Mouse (Mus musculus): ENCODE data around the gene Nuak2.
A peak's percentile ranks its signal among the peaks of the same experiment; 100 is the strongest.

Gene Nuak2

GRCm38 (mm10) chr1:132353389-132353788, 37.5 kb downstream of the Nuak2 start:
- DNase-seq (ENCODE audit: low read depth): no peak

GRCm38 (mm10) chr1:132354234-132354633, 38.3 kb downstream of the Nuak2 start:
- no peak for DNase-seq (ENCODE audit: low read depth)

- DNase-seq (ENCODE audit: low read depth): no peak
These were observed 39.3 kb downstream of the Nuak2 start for GRCm38 (mm10) chr1:132355162-132355601.

DNA sequence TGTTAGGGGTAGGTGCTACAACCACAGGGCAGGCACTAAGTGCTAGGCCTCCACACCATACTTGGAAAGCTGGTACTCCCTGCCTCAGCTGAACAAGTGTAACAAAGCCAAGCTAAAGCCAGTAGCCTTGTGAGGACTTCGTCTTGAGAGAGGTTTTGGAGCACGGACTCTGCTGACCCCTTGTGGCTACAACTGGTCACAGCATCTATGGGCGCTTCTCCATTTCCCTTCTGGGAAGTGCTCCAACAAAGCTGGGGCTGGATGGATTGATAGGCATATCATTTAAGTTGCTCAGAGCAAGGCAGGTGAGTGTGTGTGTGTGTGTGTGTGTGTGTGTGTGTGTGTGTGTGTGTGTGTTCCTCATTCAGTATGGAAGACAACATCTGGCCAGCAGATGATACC, 39.9 kb downstream of the Nuak2 start:
- DNase-seq (ENCODE audit: low read depth): peak; percentile 88

DNA sequence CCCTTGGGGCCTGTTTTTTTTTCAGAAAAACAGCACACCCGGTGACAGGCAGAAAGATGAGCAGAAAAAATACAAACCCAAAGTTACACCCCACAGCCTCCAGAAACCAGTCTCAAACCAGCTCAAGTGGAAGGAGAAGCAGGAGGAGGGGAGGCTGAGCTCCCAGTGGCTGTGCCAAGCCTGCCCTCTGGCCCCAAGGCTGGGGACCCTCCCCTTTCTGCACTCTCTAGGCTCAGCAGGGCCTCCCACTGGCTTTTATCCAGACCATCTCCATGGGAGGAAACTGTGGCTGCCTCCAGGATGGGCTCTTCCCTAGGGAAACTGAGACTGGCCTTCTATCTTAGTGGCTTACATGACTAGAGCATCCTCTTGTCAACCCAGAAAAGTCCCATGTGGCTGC, 40.9 kb downstream of the Nuak2 start:
- DNase-seq (ENCODE audit: low read depth): no peak

GRCm38 (mm10) chr1:132361959-132362358, 46.0 kb downstream of the Nuak2 start:
- DNase-seq (ENCODE audit: low read depth): no peak

DNA sequence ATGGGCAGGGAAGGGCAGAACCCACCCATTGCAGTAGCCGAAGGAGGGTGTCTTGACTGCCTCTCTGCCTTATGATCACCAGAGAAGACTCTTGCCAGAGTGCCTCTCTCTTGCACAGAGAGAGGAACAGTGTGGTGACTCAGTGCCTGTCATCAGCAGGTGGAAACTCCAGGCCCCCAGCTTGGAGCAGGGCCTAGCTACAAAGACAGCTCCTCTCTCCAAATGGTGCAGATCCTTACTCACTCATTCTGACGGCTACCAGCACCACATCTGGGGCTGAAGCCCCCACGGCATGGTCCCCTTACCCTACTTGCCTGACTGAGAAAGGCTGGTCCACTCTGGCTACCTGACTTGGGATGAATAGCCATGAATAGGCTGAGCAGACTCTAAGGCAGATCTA, 48.5 kb downstream of the Nuak2 start:
- no peak for DNase-seq (ENCODE audit: low read depth)

GRCm38 (mm10) chr1:132364896-132365557, 49.1 kb downstream of the Nuak2 start:
- no peak for DNase-seq (ENCODE audit: low read depth)

GRCm38 (mm10) chr1:132365645-132366044, 49.7 kb downstream of the Nuak2 start:
- DNase-seq (ENCODE audit: low read depth): no peak

DNA sequence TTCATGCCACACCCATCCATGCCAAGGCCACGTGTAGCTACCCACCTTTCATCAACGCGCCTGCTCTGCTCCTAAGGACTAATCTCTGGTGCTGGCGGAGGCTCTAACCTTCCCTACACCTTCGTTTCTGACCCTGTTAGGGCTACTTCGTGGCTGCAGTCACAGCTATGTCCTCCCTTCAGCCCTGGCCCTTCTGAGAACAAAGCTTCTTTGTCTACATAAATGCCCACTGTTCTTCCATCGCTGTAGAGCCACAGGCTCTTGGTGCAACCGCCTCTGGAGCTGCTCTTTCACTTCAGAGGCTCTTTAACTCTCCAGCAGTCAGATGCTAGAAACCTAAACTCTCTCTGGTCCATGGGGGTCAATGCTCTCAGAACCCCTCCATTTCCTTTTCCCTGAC, 50.3 kb downstream of the Nuak2 start:
- no peak for DNase-seq (ENCODE audit: low read depth)

GRCm38 (mm10) chr1:132366937-132367336, 51.0 kb downstream of the Nuak2 start:
- DNase-seq (ENCODE audit: low read depth): no peak

DNA sequence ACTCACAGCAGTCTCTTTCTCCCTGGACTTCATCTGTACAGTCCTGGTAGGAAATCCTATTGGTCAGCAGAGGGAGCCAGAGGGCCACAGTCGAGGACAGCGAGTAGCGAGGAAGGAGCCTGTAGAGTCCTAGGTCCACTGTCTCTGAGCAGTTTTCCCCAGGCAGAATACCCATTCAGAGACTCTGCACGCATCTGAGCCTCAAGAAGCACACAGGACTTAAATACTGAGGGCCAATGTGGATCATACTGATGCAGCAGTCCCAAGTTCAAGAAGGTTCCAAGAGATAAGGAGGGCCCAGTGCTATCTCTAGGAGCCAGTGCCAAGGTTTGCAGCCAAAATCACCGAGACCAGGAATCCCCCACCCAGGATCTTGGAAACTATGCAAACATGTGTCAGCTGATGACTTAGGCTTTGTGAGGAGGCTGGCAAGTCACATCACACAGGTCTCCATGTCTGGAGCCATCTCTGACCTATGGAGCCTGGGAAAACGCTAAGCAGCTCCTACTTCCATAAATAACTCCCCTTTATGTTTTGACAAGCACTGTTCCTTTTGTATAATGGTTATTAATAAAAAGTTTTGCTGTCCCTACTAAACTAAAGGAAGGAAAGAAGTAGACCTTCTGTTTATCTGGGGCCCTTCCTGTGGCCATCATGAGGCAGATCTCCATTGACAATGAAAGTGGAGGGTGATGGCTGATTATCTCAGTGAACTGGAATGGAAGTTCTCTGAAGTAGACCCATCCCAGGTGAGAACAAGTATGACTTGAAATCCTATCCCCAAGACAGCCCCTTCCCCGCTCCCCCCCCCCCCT, 52.0 kb downstream of the Nuak2 start:
- peak; percentile 72 for DNase-seq (ENCODE audit: low read depth)

DNA sequence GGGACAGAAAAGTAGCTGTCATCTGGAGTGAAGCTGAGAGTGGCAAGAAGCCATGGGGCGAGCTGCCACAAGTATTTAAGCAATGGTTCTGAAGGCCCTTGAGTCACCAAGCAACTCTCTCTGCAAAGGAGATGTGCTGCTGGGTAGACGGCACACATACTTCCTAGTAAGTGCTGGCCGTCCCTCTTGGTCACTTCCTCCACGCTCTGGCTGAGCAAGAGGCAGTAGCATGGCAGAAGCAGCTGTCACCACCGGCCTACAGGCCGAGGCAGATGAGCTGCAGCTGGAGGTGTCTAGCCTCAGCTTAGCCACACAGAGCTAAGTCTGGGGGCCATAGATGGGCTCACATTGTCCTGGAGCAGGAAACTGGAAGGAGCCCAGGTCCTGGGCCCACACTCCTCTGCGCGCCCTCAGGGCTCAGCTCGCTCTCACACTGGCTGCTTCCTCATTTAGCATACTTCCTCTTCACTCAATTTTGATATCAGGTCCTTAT, 54.8 kb downstream of the Nuak2 start:
- no peak for DNase-seq (ENCODE audit: low read depth)

DNA sequence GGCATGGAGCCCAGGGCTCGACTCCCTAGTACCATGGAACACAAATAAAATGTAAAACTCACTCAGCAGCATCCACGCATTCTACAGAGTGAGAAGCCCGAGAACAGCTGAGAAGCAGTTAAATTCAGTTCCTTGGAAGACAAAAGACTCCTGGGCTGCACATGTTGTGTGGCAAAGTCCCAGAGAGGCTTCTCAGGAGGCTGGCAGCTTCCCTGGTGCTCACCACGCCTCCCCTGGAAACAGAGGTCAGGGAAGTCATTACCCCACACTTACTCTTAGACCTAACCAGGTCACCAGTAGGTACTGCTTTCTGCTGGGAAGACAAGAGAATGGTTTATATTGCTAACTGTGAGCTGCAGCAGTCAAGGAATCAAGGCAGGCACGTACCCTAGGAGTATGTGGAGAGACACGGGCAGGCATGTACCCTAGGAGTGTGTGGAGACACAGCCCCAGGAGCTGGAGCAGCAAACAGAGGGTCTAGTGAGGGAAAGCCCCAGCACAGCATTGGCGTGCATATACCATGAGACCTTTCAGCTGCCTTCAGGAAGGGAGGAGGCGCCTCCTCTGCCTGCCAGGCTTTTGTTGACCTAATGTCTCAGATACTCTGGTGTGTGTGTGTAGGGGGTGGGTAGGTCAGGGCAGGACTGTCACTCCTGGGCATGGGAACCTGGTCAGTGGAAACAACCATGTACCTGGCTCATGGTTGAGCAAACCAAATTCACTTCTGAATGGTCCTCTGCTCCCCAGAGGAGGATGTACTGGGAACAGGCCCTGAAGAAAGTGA, 55.6 kb downstream of the Nuak2 start:
- no peak for DNase-seq (ENCODE audit: low read depth)

DNA sequence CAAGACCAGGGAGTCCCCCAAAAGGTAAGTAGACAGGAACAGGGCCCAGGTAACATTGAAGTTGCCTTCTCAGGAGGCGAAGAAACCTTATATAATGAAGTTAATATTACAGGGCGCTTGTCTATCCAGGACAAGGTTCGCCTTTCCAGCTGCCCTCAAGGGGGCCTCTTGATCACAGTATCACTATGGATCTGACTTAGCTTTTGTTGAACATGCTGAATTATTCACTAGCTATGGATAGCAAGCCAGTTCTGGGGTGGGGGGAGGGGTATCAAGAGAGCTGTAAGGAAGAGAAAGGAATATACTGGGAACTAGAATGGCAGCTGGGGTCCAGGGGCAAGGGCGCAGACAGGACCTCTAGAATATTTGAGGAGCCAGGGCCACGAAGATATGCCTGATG, 56.4 kb downstream of the Nuak2 start:
- DNase-seq (ENCODE audit: low read depth): no peak

DNA sequence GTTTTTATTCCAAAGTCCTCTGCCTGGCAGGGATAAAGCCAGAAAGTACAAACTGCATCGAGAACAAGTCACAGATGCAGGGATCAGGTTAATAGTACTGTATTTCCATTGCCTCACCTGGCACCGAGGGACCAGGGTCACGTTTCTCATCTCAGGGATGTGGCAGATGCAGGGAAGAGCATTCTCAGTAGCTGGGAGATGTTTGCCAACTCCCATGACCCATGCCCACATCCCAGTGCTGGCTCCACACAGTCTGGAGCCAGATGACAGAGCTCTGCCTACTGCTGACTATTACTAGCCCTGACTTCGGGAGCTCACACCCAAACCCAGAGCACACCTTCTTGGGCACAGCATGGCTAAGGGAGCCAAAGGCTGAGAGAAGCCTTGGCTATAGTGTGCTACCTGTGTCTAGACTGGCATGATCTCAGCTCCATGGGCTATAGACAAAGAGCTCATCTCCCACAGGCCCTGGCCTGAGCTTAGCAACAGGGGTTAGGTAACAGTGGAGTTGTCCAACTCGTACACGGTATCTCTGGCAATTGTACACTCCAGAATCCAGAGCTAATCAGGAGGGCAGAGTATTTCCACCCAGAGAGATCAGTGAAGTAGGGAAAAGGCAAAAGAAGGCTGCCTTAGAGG, 57.1 kb downstream of the Nuak2 start:
- no peak for DNase-seq (ENCODE audit: low read depth)

DNA sequence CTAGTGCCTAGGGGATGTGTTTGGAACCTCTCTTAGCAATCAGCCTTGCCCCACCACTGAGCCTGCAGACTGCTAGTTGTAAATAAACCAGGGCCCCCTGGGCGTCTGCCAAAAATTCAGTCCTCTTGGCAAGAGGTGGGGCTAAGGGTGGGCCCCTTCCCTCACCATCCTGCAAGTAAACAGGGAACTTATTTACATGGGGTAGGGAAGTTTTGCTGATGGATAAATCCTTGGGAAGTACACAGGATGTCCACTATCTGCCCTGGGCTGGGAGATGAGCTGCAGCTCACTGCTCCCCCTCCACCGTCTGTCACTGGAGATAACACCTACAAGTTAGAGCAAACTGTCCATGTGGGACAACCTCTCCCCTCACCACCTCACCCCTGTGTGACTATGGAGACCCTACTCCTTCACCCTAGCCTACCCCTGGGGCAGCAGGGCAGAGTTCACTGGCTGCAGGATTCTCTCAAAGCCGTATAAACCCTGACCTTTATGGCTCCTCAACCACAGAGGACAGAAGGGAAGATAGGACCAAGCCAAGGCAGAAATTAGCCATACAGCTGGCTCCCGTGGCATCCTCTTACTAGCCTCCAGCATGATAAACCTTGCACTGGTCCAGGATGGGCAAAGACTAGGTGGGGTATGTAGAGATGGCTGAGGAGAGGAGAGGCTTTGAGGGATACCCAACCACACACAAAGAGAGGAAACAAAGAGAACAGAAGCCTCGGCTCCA, 58.4 kb downstream of the Nuak2 start:
- DNase-seq (ENCODE audit: low read depth): no peak

GRCm38 (mm10) chr1:132374873-132375244, 58.9 kb downstream of the Nuak2 start:
- no peak for DNase-seq (ENCODE audit: low read depth)

DNA sequence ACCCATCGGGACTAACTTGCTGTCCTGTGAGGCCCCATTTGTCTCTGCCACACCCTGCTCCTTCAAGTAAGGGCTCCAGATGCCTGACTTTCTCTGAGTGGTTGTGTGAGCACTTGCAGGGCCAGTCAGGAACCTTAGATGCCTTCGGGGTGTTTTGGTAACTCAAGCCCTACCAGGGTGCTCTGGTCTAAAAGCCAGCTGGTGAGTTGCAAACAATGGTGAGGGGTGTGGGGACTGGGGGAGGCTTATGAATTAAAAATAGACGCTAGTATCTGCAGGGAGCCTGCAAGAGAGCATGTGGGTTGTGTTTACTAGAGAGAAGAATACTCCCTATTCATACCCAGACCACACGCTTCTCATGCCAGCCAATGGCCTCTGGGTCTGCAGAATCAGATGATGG, 59.3 kb downstream of the Nuak2 start:
- no peak for DNase-seq (ENCODE audit: low read depth)

GRCm38 (mm10) chr1:132376211-132377054, 60.5 kb downstream of the Nuak2 start:
- DNase-seq (ENCODE audit: low read depth): no peak

DNA sequence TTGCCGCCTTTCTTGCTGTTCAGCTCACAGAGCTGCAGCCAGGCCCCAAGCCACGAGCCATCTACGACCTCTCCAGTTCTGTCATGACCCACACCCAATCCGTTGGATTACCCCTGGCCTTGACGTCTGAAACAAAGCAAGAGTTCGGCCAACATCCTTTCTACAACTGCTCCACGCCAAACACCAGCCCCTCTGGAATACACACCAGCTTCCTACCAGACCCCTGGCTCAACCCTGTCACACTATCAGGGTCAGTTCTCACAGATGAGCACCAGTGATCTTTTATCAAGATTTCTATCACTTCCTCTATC, 61.1 kb downstream of the Nuak2 start:
- DNase-seq (ENCODE audit: low read depth): no peak
